Mouse (Mus musculus) intestine, embryonic 14.5 days (tissue): Measurements from ENCODE around the gene Akt3. TPM values are rescaled to one million over a fixed set of nuclear protein-coding genes. Genes with fewer than 3 reads are reported as not detected.

Experiments used
- ATAC-seq: fragments of 200-750 bp; cut with Nextera tagmentation; replicated peaks from 2 replicates; pipeline ENCODE4 v1.8.0; 2017; ENCODE audit warnings: low read depth, moderate number of reproducible peaks, moderate TSS enrichment, moderate library complexity; ENCODE audit not compliant: low FRiP score, low TSS enrichment
- DNase-seq: peaks from one replicate; pipeline ENCODE4 v3.0.0-alpha.2; 2018; ENCODE audit warnings: low spot score
- H3K27ac ChIP-seq: fragments of 300-500 bp; sonication (generic); 2 replicates; pipeline ENCODE4 v1.5.1; 2014; ENCODE audit warnings: low read depth, mild to moderate bottlenecking, control low read depth
- H3K27me3 ChIP-seq: fragments of 300-500 bp; sonication (generic); replicated peaks from 2 replicates; pipeline ENCODE4 v1.6.1; 2014; ENCODE audit warnings: low read length, control low read depth; ENCODE audit not compliant: control insufficient read depth, insufficient read depth
- H3K36me3 ChIP-seq: fragments of 300-500 bp; sonication (generic); 2 replicates; pipeline ENCODE4 v1.6.1; 2014; ENCODE audit warnings: low read length, control low read depth; ENCODE audit not compliant: control insufficient read depth, insufficient read depth
- H3K4me1 ChIP-seq: fragments of 300-500 bp; sonication (generic); replicated peaks from 2 replicates; pipeline ENCODE4 v1.6.1; 2014; ENCODE audit warnings: low read length, control low read depth, mixed read lengths; ENCODE audit not compliant: control insufficient read depth, insufficient read depth
- H3K4me2 ChIP-seq: fragments of 300-500 bp; sonication (generic); 2 replicates; pipeline ENCODE4 v1.6.1; 2014; ENCODE audit warnings: low read length
- H3K4me3 ChIP-seq: fragments of 300-500 bp; sonication (generic); 2 replicates; pipeline ENCODE4 v1.5.1; 2014; ENCODE audit warnings: low read depth, low read length, control low read depth, mixed read lengths
- H3K9ac ChIP-seq: fragments of 300-500 bp; sonication (generic); 2 replicates; pipeline ENCODE4 v1.6.1; 2014; ENCODE audit warnings: mild to moderate bottlenecking, low read length
- H3K9me3 ChIP-seq: fragments of 300-500 bp; sonication (generic); 2 replicates; pipeline ENCODE4 v1.6.1; 2016; ENCODE audit warnings: low read length, control low read depth; ENCODE audit not compliant: control insufficient read depth
- WGBS: fragments of 180-500 bp; shearing (Covaris S2); extraction: QIAGEN DNeasy Blood & Tissue Kit; methylation state at CpG from one replicate; pipeline ENCODE4 v1.1.7; 2014; 5-methylcytosine and 5-hydroxymethylcytosine counted together
- polyA plus RNA-seq: library from polyadenylated mRNA; unstranded; fragments of >200 nt; fragmentation: Nextera tagmentation; extraction: Ambion mirVana; gene quantifications from 2 replicates; pipeline ENCODE4 v1.2.1, GENCODE M21; 2014

The Akt3 gene
- polyA plus RNA-seq, 1 experiment from 2014 or later: 6.8 TPM

- no peak for ATAC-seq
- H3K9me3 ChIP-seq: no peaks in the 10 kb centered on the region
- no peak overlapping the region for H3K4me3 ChIP-seq
- H3K9ac ChIP-seq: no peak overlapping the region
- no peak for DNase-seq
- H3K27me3 ChIP-seq: no peaks in the 10 kb centered on the region
- H3K36me3 ChIP-seq: peaks cover 5% of the 10 kb centered on the region; the same call in 1 of the 2 replicates
- H3K27ac ChIP-seq: no peak overlapping the region
- no peak overlapping the region for H3K4me2 ChIP-seq
- no peaks in the 10 kb centered on the region for H3K4me1 ChIP-seq
Observed at GRCm38 (mm10) chr1:177231122-177231521, 26.9 kb downstream of the Akt3 start.

GRCm38 (mm10) chr1:177198978-177199377 is 59.0 kb downstream of the Akt3 start:
- no peak overlapping the region for H3K9ac ChIP-seq
- no peak overlapping the region for H3K4me2 ChIP-seq
- H3K27ac ChIP-seq: no peak overlapping the region
- DNase-seq: no peak
- no peak overlapping the region for H3K4me3 ChIP-seq
- no peaks in the 10 kb centered on the region for H3K27me3 ChIP-seq
- no peak for ATAC-seq
- no peaks in the 10 kb centered on the region for H3K4me1 ChIP-seq
- H3K9me3 ChIP-seq: no peaks in the 10 kb centered on the region
- H3K36me3 ChIP-seq: no peaks in the 10 kb centered on the region
- 70% methylated on average over 1 of the region's 1 CpGs for WGBS

- DNase-seq: no peak
Observed at GRCm38 (mm10) chr1:177195224-177195623, 62.8 kb downstream of the Akt3 start.

GRCm38 (mm10) chr1:177194324-177194723 is 63.7 kb downstream of the Akt3 start:
- no peak for ATAC-seq
- no peak overlapping the region for H3K27ac ChIP-seq
- no peaks in the 10 kb centered on the region for H3K27me3 ChIP-seq
- no peaks in the 10 kb centered on the region for H3K4me1 ChIP-seq
- H3K9me3 ChIP-seq: no peaks in the 10 kb centered on the region
- no peak overlapping the region for H3K4me2 ChIP-seq
- WGBS: 52% methylated on average over 1 of the region's 1 CpGs
- no peak overlapping the region for H3K4me3 ChIP-seq
- H3K36me3 ChIP-seq: no peaks in the 10 kb centered on the region
- H3K9ac ChIP-seq: no peak overlapping the region
- no peak for DNase-seq

More at GRCm38 (mm10) chr1:177195224-177195623, 62.8 kb downstream of the Akt3 start:
- Histone ChIP-seq H3K27ac (no peak overlapping the region), H3K9me3 (no peaks in the 10 kb centered on the region), H3K36me3 (no peaks in the 10 kb centered on the region), H3K4me3 (no peak overlapping the region), H3K4me1 (no peaks in the 10 kb centered on the region), H3K27me3 (no peaks in the 10 kb centered on the region), H3K9ac (no peak overlapping the region), H3K4me2 (no peak overlapping the region)
- no peak for ATAC-seq

- 79% methylated on average over 3 of the region's 3 CpGs for WGBS
- H3K9ac ChIP-seq: no peak overlapping the region
- H3K27me3 ChIP-seq: no peaks in the 10 kb centered on the region
- no peak overlapping the region for H3K4me3 ChIP-seq
- no peaks in the 10 kb centered on the region for H3K36me3 ChIP-seq
- H3K4me1 ChIP-seq: no peaks in the 10 kb centered on the region
- H3K4me2 ChIP-seq: no peak overlapping the region
- H3K9me3 ChIP-seq: no peaks in the 10 kb centered on the region
- no peak for DNase-seq
- ATAC-seq: no peak
- no peak overlapping the region for H3K27ac ChIP-seq
Observed at GRCm38 (mm10) chr1:177191623-177192022, 66.4 kb downstream of the Akt3 start.

- no peaks in the 10 kb centered on the region for H3K27me3 ChIP-seq
- H3K4me2 ChIP-seq: no peak overlapping the region
- H3K4me3 ChIP-seq: no peak overlapping the region
- no peaks in the 10 kb centered on the region for H3K36me3 ChIP-seq
- 97% methylated on average over 1 of the region's 1 CpGs for WGBS
- no peaks in the 10 kb centered on the region for H3K4me1 ChIP-seq
- no peaks in the 10 kb centered on the region for H3K9me3 ChIP-seq
- DNase-seq (no peak), ATAC-seq (no peak)
- no peak overlapping the region for H3K9ac ChIP-seq
- no peak overlapping the region for H3K27ac ChIP-seq
Observed at GRCm38 (mm10) chr1:177190358-177190757, 67.6 kb downstream of the Akt3 start.

GRCm38 (mm10) chr1:177188708-177189107 is 69.3 kb downstream of the Akt3 start:
- Histone ChIP-seq H3K9ac (no peak overlapping the region), H3K4me3 (no peak overlapping the region), H3K36me3 (peaks cover 4% of the 10 kb centered on the region; the same call in 1 of the 2 replicates), H3K27me3 (no peaks in the 10 kb centered on the region), H3K4me1 (no peaks in the 10 kb centered on the region), H3K4me2 (no peak overlapping the region), H3K27ac (no peak overlapping the region), H3K9me3 (no peaks in the 10 kb centered on the region)
- WGBS: 35% methylated on average over 3 of the region's 3 CpGs
- DNase-seq: no peak
- ATAC-seq: peak; percentile 55; the same call in 1 of the 2 replicates

- Histone ChIP-seq H3K4me2 (no peak overlapping the region), H3K9ac (no peak overlapping the region), H3K27me3 (no peaks in the 10 kb centered on the region), H3K36me3 (peaks cover 4% of the 10 kb centered on the region; the same call in 1 of the 2 replicates), H3K4me3 (no peak overlapping the region), H3K27ac (no peak overlapping the region), H3K9me3 (no peaks in the 10 kb centered on the region), H3K4me1 (no peaks in the 10 kb centered on the region)
- ATAC-seq: no peak
- DNase-seq: no peak
- 63% methylated on average over 2 of the region's 2 CpGs for WGBS
Observed at GRCm38 (mm10) chr1:177186751-177187150, 71.3 kb downstream of the Akt3 start.

GRCm38 (mm10) chr1:177179635-177180034 is 78.4 kb downstream of the Akt3 start:
- no peak for DNase-seq
- H3K4me3 ChIP-seq: no peak overlapping the region
- no peak overlapping the region for H3K4me2 ChIP-seq
- no peaks in the 10 kb centered on the region for H3K9me3 ChIP-seq
- 90% methylated on average over 2 of the region's 2 CpGs for WGBS
- H3K27me3 ChIP-seq: no peaks in the 10 kb centered on the region
- H3K4me1 ChIP-seq: no peaks in the 10 kb centered on the region
- H3K9ac ChIP-seq: no peak overlapping the region
- peaks cover 3% of the 10 kb centered on the region; the same call in 1 of the 2 replicates for H3K36me3 ChIP-seq
- no peak for ATAC-seq
- no peak overlapping the region for H3K27ac ChIP-seq
